Mouse (Mus musculus) thymus, postnatal 10 days (tissue): ENCODE data around the gene Usp1.
"Not testable (repeated sequence)": the region's sequence is repeated elsewhere in the genome, so short reads cannot be mapped to it uniquely, and the experiment has no call there.

Experiments used
- DNase-seq, 2 experiments: peaks; one replicate each; pipeline ENCODE4 v3.0.0; 2021; ENCODE audit warnings: low spot score in 2 of 2

The Usp1 gene

GRCm38 (mm10) chr4:98923568-98924070 lies at the start of gene Usp1:
Usp1 (plus strand) TSS chr4:98923810.
- peak; percentile 80 for DNase-seq

GRCm38 (mm10) chr4:98882706-98883105 lies 40.9 kb upstream of the Usp1 start:
- no peak for DNase-seq

GRCm38 (mm10) chr4:98886377-98886776 lies 37.2 kb upstream of the Usp1 start:
- no peak for DNase-seq

- DNase-seq: peak in 1 of 2 experiments; percentile 29
These were observed 36.5 kb upstream of the Usp1 start for GRCm38 (mm10) chr4:98887148-98887547.

GRCm38 (mm10) chr4:98910246-98910645 lies 13.4 kb upstream of the Usp1 start:
- DNase-seq: no peak

GRCm38 (mm10) chr4:98917724-98918123 lies 5.9 kb upstream of the Usp1 start:
- no peak for DNase-seq

GRCm38 (mm10) chr4:98918204-98918603 lies 5.4 kb upstream of the Usp1 start:
- no peak for DNase-seq

GRCm38 (mm10) chr4:98920896-98921295 lies 2.7 kb upstream of the Usp1 start:
- no peak for DNase-seq

GRCm38 (mm10) chr4:98922061-98922642 lies 1.5 kb upstream of the Usp1 start:
- peak in 1 of 2 experiments; percentile 8 for DNase-seq

- peak; percentile 93 to 97 for DNase-seq
These were observed 705 bp upstream of the Usp1 start for GRCm38 (mm10) chr4:98922643-98923567.

GRCm38 (mm10) chr4:98924071-98924905 lies 678 bp downstream of the Usp1 start:
- DNase-seq: peak; percentile 9 to 12

- DNase-seq: no peak
These were observed 1.2 kb downstream of the Usp1 start for GRCm38 (mm10) chr4:98924906-98925178.

- DNase-seq: no peak
These were observed 1.7 kb downstream of the Usp1 start for GRCm38 (mm10) chr4:98925250-98925781.

GRCm38 (mm10) chr4:98936036-98936435 lies 12.4 kb downstream of the Usp1 start:
- DNase-seq: no peak

GRCm38 (mm10) chr4:98938210-98938609 lies 14.6 kb downstream of the Usp1 start:
- not testable (repeated sequence) for DNase-seq

GRCm38 (mm10) chr4:98950563-98950962 lies 27.0 kb downstream of the Usp1 start:
- DNase-seq: no peak

GRCm38 (mm10) chr4:98955986-98956385 lies 32.4 kb downstream of the Usp1 start:
- DNase-seq: no peak

- DNase-seq: no peak
These were observed 36.6 kb downstream of the Usp1 start for GRCm38 (mm10) chr4:98960243-98960642.

- no peak for DNase-seq
These were observed 46.3 kb downstream of the Usp1 start for GRCm38 (mm10) chr4:98969946-98970345.

- no peak for DNase-seq
These were observed 52.1 kb downstream of the Usp1 start for GRCm38 (mm10) chr4:98975741-98976140.

GRCm38 (mm10) chr4:98978288-98978687 lies 54.7 kb downstream of the Usp1 start:
- DNase-seq: not testable (repeated sequence)

GRCm38 (mm10) chr4:98978693-98979092 lies 55.1 kb downstream of the Usp1 start:
- DNase-seq: no peak
